Mouse (Mus musculus) neural tube, embryonic 15.5 days (tissue): ENCODE measurements at regions not wholly inside any gene's neighbourhood (a gene's known extent, or its start where the extent isn't known, plus 50 kb on each side); places are given as distances from the start of the nearest gene placed in this dataset.

Experiments used
- ATAC-seq: fragments of 200-750 bp; cut with Nextera tagmentation; 2 replicates; pipeline ENCODE4 v1.8.0; 2017; ENCODE audit warnings: mild to moderate bottlenecking, moderate TSS enrichment, moderate library complexity; ENCODE audit not compliant: low FRiP score
- H3K27ac ChIP-seq: fragments of 300-500 bp; sonication (generic); replicated peaks from 2 replicates; pipeline ENCODE4 v1.5.1; 2015; ENCODE audit warnings: mild to moderate bottlenecking, inconsistent platforms
- H3K27me3 ChIP-seq: fragments of 300-500 bp; sonication (generic); replicated peaks from 2 replicates; pipeline ENCODE4 v1.6.1; 2015; ENCODE audit warnings: inconsistent platforms
- H3K36me3 ChIP-seq: fragments of 300-500 bp; sonication (generic); 2 replicates; pipeline ENCODE4 v1.6.1; 2015; ENCODE audit warnings: inconsistent platforms
- H3K4me1 ChIP-seq: fragments of 300-500 bp; sonication (generic); 2 replicates; pipeline ENCODE4 v1.6.1; 2015; ENCODE audit warnings: inconsistent platforms
- H3K4me2 ChIP-seq: fragments of 300-500 bp; sonication (generic); 2 replicates; pipeline ENCODE4 v1.6.1; 2015; ENCODE audit warnings: inconsistent platforms, mild to moderate bottlenecking, moderate library complexity
- H3K4me3 ChIP-seq: fragments of 300-500 bp; sonication (generic); replicated peaks from 2 replicates; pipeline ENCODE4 v1.5.1; 2015; ENCODE audit warnings: mild to moderate bottlenecking, inconsistent platforms
- H3K9ac ChIP-seq: fragments of 300-500 bp; sonication (generic); replicated peaks from 2 replicates; pipeline ENCODE4 v1.6.1; 2015; ENCODE audit warnings: mild to moderate bottlenecking, inconsistent platforms
- H3K9me3 ChIP-seq: fragments of 300-500 bp; sonication (generic); replicated peaks from 2 replicates; pipeline ENCODE4 v1.6.1; 2016; ENCODE audit warnings: inconsistent platforms
- WGBS: fragments of 180-500 bp; shearing (Covaris S2); methylation state at CpG from one replicate; pipeline ENCODE4 v1.1.7; 2015; ENCODE audit warnings: mixed read lengths; 5-methylcytosine and 5-hydroxymethylcytosine counted together

GRCm38 (mm10) chr4:142677426-142677825, 438.2 kb upstream of the Kazn start:
- H3K27ac ChIP-seq = no peak overlapping the region
- H3K4me2 ChIP-seq = no peak overlapping the region
- no peaks in the 10 kb centered on the region for H3K9me3 ChIP-seq
- no peak overlapping the region for H3K4me3 ChIP-seq
- H3K27me3 ChIP-seq = no peaks in the 10 kb centered on the region
- H3K36me3 ChIP-seq = no peaks in the 10 kb centered on the region
- 89% methylated on average over 4 of the region's 4 CpGs for WGBS
- H3K9ac ChIP-seq = no peak overlapping the region
- peaks cover 6% of the 10 kb centered on the region; the same call in 1 of the 2 replicates for H3K4me1 ChIP-seq
- no peak for ATAC-seq

GRCm38 (mm10) chr4:142674641-142675465, 435.7 kb upstream of the Kazn start:
- Histone ChIP-seq H3K4me1 (peaks cover 9% of the 10 kb centered on the region; the same call in 1 of the 2 replicates), H3K9ac (no peak overlapping the region), H3K4me2 (no peak overlapping the region), H3K27me3 (no peaks in the 10 kb centered on the region), H3K9me3 (no peaks in the 10 kb centered on the region), H3K4me3 (no peak overlapping the region), H3K36me3 (no peaks in the 10 kb centered on the region), H3K27ac (no peak overlapping the region)
- WGBS = 62% methylated on average over 22 of the region's 22 CpGs
- no peak for ATAC-seq

- H3K9me3 ChIP-seq = no peaks in the 10 kb centered on the region
- H3K9ac ChIP-seq = no peak overlapping the region
- H3K27me3 ChIP-seq = no peaks in the 10 kb centered on the region
- H3K27ac ChIP-seq = no peak overlapping the region
- 77% methylated on average over 8 of the region's 8 CpGs for WGBS
- H3K36me3 ChIP-seq = no peaks in the 10 kb centered on the region
- H3K4me1 ChIP-seq = peaks cover 10% of the 10 kb centered on the region; the same call in 1 of the 2 replicates
- no peak overlapping the region for H3K4me3 ChIP-seq
- no peak for ATAC-seq
- no peak overlapping the region for H3K4me2 ChIP-seq
Measured at GRCm38 (mm10) chr4:142671872-142672458, 432.8 kb upstream of the Kazn start.

GRCm38 (mm10) chr4:142664781-142665180, 425.6 kb upstream of the Kazn start:
- H3K4me3 ChIP-seq = no peak overlapping the region
- H3K27me3 ChIP-seq = no peaks in the 10 kb centered on the region
- H3K27ac ChIP-seq = no peak overlapping the region
- H3K4me2 ChIP-seq = no peak overlapping the region
- 0 out of 2 replicates have a peak, but pooled peaks cover under 1% of the 10 kb centered on the region for H3K4me1 ChIP-seq
- H3K9me3 ChIP-seq = no peaks in the 10 kb centered on the region
- H3K36me3 ChIP-seq = no peaks in the 10 kb centered on the region
- 80% methylated on average over 4 of the region's 4 CpGs for WGBS
- ATAC-seq = no peak
- no peak overlapping the region for H3K9ac ChIP-seq

- 77% methylated on average over 6 of the region's 6 CpGs for WGBS
- H3K27me3 ChIP-seq = no peaks in the 10 kb centered on the region
- no peak for ATAC-seq
Measured at GRCm38 (mm10) chr4:142658156-142658555, 419.0 kb upstream of the Kazn start.

GRCm38 (mm10) chr4:142641069-142641468, 401.9 kb upstream of the Kazn start:
- Histone ChIP-seq H3K4me3 (no peak overlapping the region), H3K36me3 (no peaks in the 10 kb centered on the region), H3K27me3 (0 out of 2 replicates have a peak, but pooled peaks cover 3% of the 10 kb centered on the region), H3K27ac (no peak overlapping the region), H3K4me2 (no peak overlapping the region), H3K9me3 (no peaks in the 10 kb centered on the region), H3K4me1 (peaks cover 9% of the 10 kb centered on the region), H3K9ac (no peak overlapping the region)
- ATAC-seq = no peak
- 95% methylated on average over 10 of the region's 10 CpGs for WGBS

More at GRCm38 (mm10) chr4:142658156-142658555, 419.0 kb upstream of the Kazn start:
- H3K9me3 ChIP-seq = no peaks in the 10 kb centered on the region
- 0 out of 2 replicates have a peak, but pooled peaks cover 4% of the 10 kb centered on the region for H3K4me1 ChIP-seq
- no peak overlapping the region for H3K4me3 ChIP-seq
- H3K36me3 ChIP-seq = no peaks in the 10 kb centered on the region
- H3K27ac ChIP-seq = no peak overlapping the region
- no peak overlapping the region for H3K9ac ChIP-seq
- no peak overlapping the region for H3K4me2 ChIP-seq

- no peak for ATAC-seq
- Histone ChIP-seq H3K4me2 (peak overlapping the region; percentile 0; the same call in 1 of the 2 replicates), H3K9ac (no peak overlapping the region), H3K4me3 (no peak overlapping the region), H3K9me3 (no peaks in the 10 kb centered on the region), H3K4me1 (peaks cover 9% of the 10 kb centered on the region), H3K27ac (no peak overlapping the region), H3K27me3 (0 out of 2 replicates have a peak, but pooled peaks cover 3% of the 10 kb centered on the region), H3K36me3 (no peaks in the 10 kb centered on the region)
- WGBS = 41% methylated on average over 9 of the region's 9 CpGs
Measured at GRCm38 (mm10) chr4:142639340-142639733, 400.1 kb upstream of the Kazn start.

- Histone ChIP-seq H3K4me3 (no peak overlapping the region), H3K9me3 (no peaks in the 10 kb centered on the region), H3K4me1 (peaks cover 9% of the 10 kb centered on the region), H3K4me2 (peak overlapping the region; percentile 0; the same call in 1 of the 2 replicates), H3K36me3 (no peaks in the 10 kb centered on the region), H3K27me3 (0 out of 2 replicates have a peak, but pooled peaks cover 3% of the 10 kb centered on the region), H3K9ac (no peak overlapping the region), H3K27ac (no peak overlapping the region)
- WGBS = 20% methylated on average over 13 of the region's 13 CpGs
- no peak for ATAC-seq
Measured at GRCm38 (mm10) chr4:142638733-142639339, 399.6 kb upstream of the Kazn start.

GRCm38 (mm10) chr4:142638057-142638456, 398.9 kb upstream of the Kazn start:
- Histone ChIP-seq H3K36me3 (no peaks in the 10 kb centered on the region), H3K27me3 (0 out of 2 replicates have a peak, but pooled peaks cover 3% of the 10 kb centered on the region), H3K4me1 (peaks cover 9% of the 10 kb centered on the region), H3K9ac (no peak overlapping the region), H3K4me2 (no peak overlapping the region), H3K9me3 (no peaks in the 10 kb centered on the region), H3K27ac (no peak overlapping the region), H3K4me3 (no peak overlapping the region)
- WGBS = 78% methylated on average over 4 of the region's 4 CpGs
- ATAC-seq = no peak

GRCm38 (mm10) chr4:142634398-142634797, 395.2 kb upstream of the Kazn start:
- Histone ChIP-seq H3K4me3 (no peak overlapping the region), H3K4me2 (no peak overlapping the region), H3K9ac (no peak overlapping the region), H3K27me3 (no peaks in the 10 kb centered on the region), H3K27ac (no peak overlapping the region), H3K9me3 (no peaks in the 10 kb centered on the region), H3K36me3 (no peaks in the 10 kb centered on the region), H3K4me1 (peaks cover 8% of the 10 kb centered on the region)
- ATAC-seq = no peak
- WGBS = 77% methylated on average over 8 of the region's 8 CpGs

- no peak for ATAC-seq
- H3K4me2 ChIP-seq = no peak overlapping the region
- H3K9ac ChIP-seq = no peak overlapping the region
- no peak overlapping the region for H3K4me3 ChIP-seq
- WGBS = 80% methylated on average over 13 of the region's 13 CpGs
- H3K9me3 ChIP-seq = no peaks in the 10 kb centered on the region
- H3K4me1 ChIP-seq = peaks cover 2% of the 10 kb centered on the region
- H3K27ac ChIP-seq = no peak overlapping the region
- no peaks in the 10 kb centered on the region for H3K36me3 ChIP-seq
- no peaks in the 10 kb centered on the region for H3K27me3 ChIP-seq
Measured at GRCm38 (mm10) chr4:142633667-142634350, 394.6 kb upstream of the Kazn start.
